ENCODE assay signal across 15 mouse cellular contexts in the genomic region with DNA sequence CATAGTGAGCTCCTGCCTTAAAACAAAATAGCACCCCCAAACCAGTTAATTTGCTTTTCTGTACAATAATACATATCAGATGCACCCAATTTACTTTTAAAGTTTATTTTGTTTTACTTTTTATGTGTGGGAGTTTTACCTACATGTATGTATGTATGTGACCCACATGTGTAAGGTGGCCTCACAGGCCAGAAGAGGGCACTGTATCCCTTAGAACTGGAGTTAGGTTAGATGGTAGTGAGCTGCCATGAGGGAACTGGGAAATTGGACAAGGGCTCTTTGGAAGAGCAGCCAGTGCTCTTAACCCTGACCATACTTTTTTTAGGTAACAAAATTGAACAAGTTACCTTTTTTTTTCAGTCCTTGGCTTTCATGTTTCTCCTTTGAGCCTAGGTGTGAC. TPM values are rescaled to one million over a fixed set of nuclear protein-coding genes. Genes with fewer than 3 reads are reported as not detected.
DNase-seq lines count a peak whose midpoint lies in the region; ATAC-seq and TF ChIP-seq lines count a peak whose summit lies in the region.
"Had no signal": no experiment of that assay in that cellular context is flagged by ENCODE, and none has a peak within 500 bp of the region (broad histone marks: within the 10 kb centered on the region; RNA-seq: fewer than 3 reads in every experiment).

No protein-coding gene starts in this region.

- ATAC-seq in megakaryocyte, adult 5-6 weeks (ENCODE audit: poor library complexity, severe bottlenecking), result peak; percentile 60

- peak; percentile 19 for TF ChIP-seq CTCF in left cerebral cortex, adult 2 months (IDR thresholded peaks at IDR 0.05)
- peak; percentile 6 for TF ChIP-seq CTCF in ES-Bruce4 (IDR thresholded peaks at IDR 0.05; ENCODE audit: low read depth, low read length)

- intact Hi-C loops in left cerebral cortex, adult 2 months (cut with DNase I), result loop anchor here (5.0 kb wide), 1 partner anchor 354 kb away; no protein-coding TSS in a partner anchor

- no peaks in the 10 kb centered on the region for H3K27me3 ChIP-seq in ES-Bruce4 (ENCODE audit: control insufficient read depth, insufficient read depth, low read length, poor library complexity, severe bottlenecking)
- H3K27me3 ChIP-seq: embryonic facial prominence, embryonic 12.5 days; neural tube, embryonic 13.5 days had no signal

- H3K9me3 ChIP-seq in ES-Bruce4 (replicated peaks; ENCODE audit: control insufficient read depth, insufficient read depth, low read length, poor library complexity, severe bottlenecking), result no peaks in the 10 kb centered on the region
- H3K9me3 ChIP-seq: embryonic facial prominence, embryonic 12.5 days; neural tube, embryonic 13.5 days had no signal

- peaks cover 2% of the 10 kb centered on the region; the same call in 1 of the 2 replicates for H3K36me3 ChIP-seq in ES-Bruce4 (ENCODE audit: control insufficient read depth, insufficient read depth, low read length, poor library complexity, severe bottlenecking)

- no peak for DNase-seq in left cerebral cortex, adult 2 months (ENCODE audit: extremely low spot score in 1 of 2, low spot score in 2 of 2)
- no peak for DNase-seq in left cerebral cortex, adult 8-10 months (ENCODE audit: low spot score in 2 of 2)
- DNase-seq in ZHBTc4 (ENCODE audit: low read depth, low spot score), result peak; percentile 7
- no peak for DNase-seq in frontal cortex, postnatal 10 days (ENCODE audit: low spot score in 2 of 2)
- DNase-seq in thymus, adult 18-20 months, result no peak
- DNase-seq: gastrocnemius, postnatal 10 days; heart, postnatal 36 days; kidney, postnatal 10 days; left cerebral cortex, postnatal 4 days; spleen, adult 18-20 months had no signal

- H3K4me1 ChIP-seq in ES-Bruce4 (ENCODE audit: control insufficient read depth, insufficient read depth, low read length), result no peaks in the 10 kb centered on the region
- H3K4me1 ChIP-seq: embryonic facial prominence, embryonic 12.5 days; neural tube, embryonic 13.5 days had no signal

- H3K4me3 ChIP-seq in left cerebral cortex, adult 2 months, result no peak overlapping the region
- no peak overlapping the region for H3K4me3 ChIP-seq in ES-Bruce4 (ENCODE audit: low read depth, low read length)
- H3K4me3 ChIP-seq: embryonic facial prominence, embryonic 12.5 days; neural tube, embryonic 13.5 days had no signal

- TF ChIP-seq POLR2A in ES-Bruce4 (IDR thresholded peaks at IDR 0.05; ENCODE audit: insufficient read depth, low read length), result no peak

- no peak overlapping the region for H3K27ac ChIP-seq in left cerebral cortex, adult 2 months
- H3K27ac ChIP-seq in ES-Bruce4 (ENCODE audit: insufficient read depth, low read length), result no peak overlapping the region
- H3K27ac ChIP-seq: embryonic facial prominence, embryonic 12.5 days; macrophage; neural tube, embryonic 13.5 days had no signal

- no peak for TF ChIP-seq EP300 in ES-Bruce4 (IDR thresholded peaks at IDR 0.05; ENCODE audit: insufficient read depth, low read depth, low read length)

- H3K9ac ChIP-seq in ES-Bruce4 (ENCODE audit: low read depth, poor library complexity, severe bottlenecking), result no peak overlapping the region
- H3K9ac ChIP-seq: embryonic facial prominence, embryonic 12.5 days; neural tube, embryonic 13.5 days had no signal

RNA-seq across cellular contexts. Expression of gene Ttc27, which starts 15.3 kb away (rescaled TPM):
- total RNA-seq in left cerebral cortex, adult 2 months (2021), result 10 to 100 TPM; 21.9 to 29.4 TPM
- total RNA-seq in left cerebral cortex, adult 8-10 months (2022), result 10 to 100 TPM; 23.6 to 38.6 (median 27.3) TPM
- polyA plus RNA-seq in ES-Bruce4 (2011; ENCODE audit: insufficient read depth, insufficient read length, low read depth, missing spikeins), result 58.9 TPM in 2 replicates
- total RNA-seq in megakaryocyte, adult 5-6 weeks (2015), result 6.7 and 14.0 TPM in 2 replicates
- 13.7 and 28.7 TPM in 2 replicates for total RNA-seq in megakaryocyte, adult 5-6 weeks (2017)
